Mouse (Mus musculus) stomach, postnatal 0 days (tissue): ENCODE measurements around the gene Zfp280d. TPM values are rescaled to one million over a fixed set of nuclear protein-coding genes. Genes with fewer than 3 reads are reported as not detected.
A peak's percentile ranks its signal among the peaks of the same experiment; 100 is the strongest.
"Not testable (repeated sequence)": the region's sequence is repeated elsewhere in the genome, so short reads cannot be mapped to it uniquely, and the experiment has no call there.

Source experiments
- ATAC-seq: fragments of 200-750 bp; cut with Nextera tagmentation; 2 replicates; pipeline ENCODE4 v1.8.0; 2017; ENCODE audit not compliant: low FRiP score, low TSS enrichment
- DNase-seq: peaks from one replicate; pipeline ENCODE4 v3.0.0-alpha.2; 2016; ENCODE audit warnings: low spot score
- H3K27ac ChIP-seq: fragments of 300-500 bp; sonication (generic); replicated peaks from 2 replicates; pipeline ENCODE4 v1.5.1; 2014; ENCODE audit warnings: mild to moderate bottlenecking, control low read depth
- H3K27me3 ChIP-seq: fragments of 300-500 bp; sonication (generic); 2 replicates; pipeline ENCODE4 v1.6.1; 2014; ENCODE audit warnings: low read length; ENCODE audit not compliant: control insufficient read depth, insufficient read depth
- H3K36me3 ChIP-seq: fragments of 300-500 bp; sonication (generic); 2 replicates; pipeline ENCODE4 v1.6.1; 2014; ENCODE audit warnings: low read length, mixed read lengths; ENCODE audit not compliant: control insufficient read depth, insufficient read depth
- H3K4me1 ChIP-seq: fragments of 300-500 bp; sonication (generic); replicated peaks from 2 replicates; pipeline ENCODE4 v1.6.1; 2014; ENCODE audit warnings: antibody characterized with exemption; ENCODE audit not compliant: control insufficient read depth, insufficient read depth
- H3K4me2 ChIP-seq: fragments of 300-500 bp; sonication (generic); replicated peaks from 2 replicates; pipeline ENCODE4 v1.6.1; 2014; ENCODE audit warnings: low read depth, mild to moderate bottlenecking, control low read depth, moderate library complexity
- H3K4me3 ChIP-seq: fragments of 300-500 bp; sonication (generic); 2 replicates; pipeline ENCODE4 v1.5.1; 2014; ENCODE audit warnings: low read depth, low read length, control low read depth
- H3K9ac ChIP-seq: fragments of 300-500 bp; sonication (generic); 2 replicates; pipeline ENCODE4 v1.6.1; 2014; ENCODE audit warnings: mild to moderate bottlenecking, low read length, control low read depth, mixed read lengths
- H3K9me3 ChIP-seq: fragments of 300-500 bp; sonication (generic); 2 replicates; pipeline ENCODE4 v1.6.1; 2016; ENCODE audit warnings: low read length; ENCODE audit not compliant: control insufficient read depth
- CTCF ChIP-seq: IDR thresholded peaks from 2 replicates; pipeline ENCODE4 v1.5.1; 2016; ENCODE audit warnings: antibody characterized with exemption, low read depth, mild to moderate bottlenecking, moderate library complexity
- EP300 ChIP-seq: optimal IDR thresholded peaks from 2 replicates; pipeline ENCODE3; 2016; ENCODE audit warnings: antibody characterized with exemption
- WGBS: fragments of 180-500 bp; shearing (Covaris S2); extraction: QIAGEN DNeasy Blood & Tissue Kit; methylation state at CpG from one replicate; pipeline ENCODE4 v1.1.7; 2014; 5-methylcytosine and 5-hydroxymethylcytosine counted together
- polyA plus RNA-seq: library from polyadenylated mRNA; unstranded; fragments of >200 nt; fragmentation: Nextera tagmentation; extraction: Ambion mirVana; gene quantifications from 2 replicates; pipeline ENCODE4 v1.2.1, GENCODE M21; 2015

Zfp280d gene
- polyA plus RNA-seq, 1 experiment from 2014 or later = 11.4 TPM

DNA sequence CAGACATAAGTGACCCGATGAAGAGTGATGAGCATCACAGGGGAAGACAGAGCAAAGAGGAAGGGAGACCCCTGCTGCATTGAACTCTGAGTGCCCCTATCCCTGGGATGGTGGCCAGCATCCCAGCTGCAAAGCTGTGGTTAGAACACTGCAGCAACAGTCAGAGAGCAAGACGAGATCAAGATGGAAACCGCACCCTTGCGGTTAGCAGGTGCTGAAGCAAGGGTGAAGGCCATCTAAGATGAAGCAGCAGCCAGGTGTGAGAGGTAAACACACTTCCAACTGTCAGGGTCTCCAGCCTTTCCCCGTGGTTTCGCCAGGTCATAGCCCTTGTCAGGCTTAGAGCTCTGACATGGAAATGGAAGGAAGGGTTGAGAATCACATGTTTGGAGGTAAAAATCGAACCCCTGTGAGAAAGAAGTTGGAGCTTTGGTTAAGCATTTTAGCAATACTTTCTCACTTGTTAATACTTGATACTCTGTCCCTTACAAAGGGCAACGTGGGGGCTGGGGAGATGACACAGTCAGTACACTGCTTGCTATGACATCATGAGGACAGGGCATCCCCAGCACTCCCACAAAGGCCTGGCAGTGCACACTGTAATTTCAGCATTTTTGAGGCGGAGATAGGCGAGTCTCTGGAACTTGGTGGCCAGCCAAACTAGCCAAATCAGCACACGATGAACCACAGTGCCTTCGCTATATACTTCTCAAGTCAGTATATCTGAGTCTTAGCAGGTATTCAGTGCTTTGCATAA, 115.8 kb downstream of the Zfp280d start:
- Histone ChIP-seq H3K9ac (no peak overlapping the region), H3K4me3 (no peak overlapping the region), H3K4me1 (no peaks in the 10 kb centered on the region), H3K9me3 (no peaks in the 10 kb centered on the region), H3K36me3 (no peaks in the 10 kb centered on the region), H3K27me3 (no peaks in the 10 kb centered on the region), H3K4me2 (no peak overlapping the region), H3K27ac (no peak overlapping the region)
- ATAC-seq (no peak), DNase-seq (no peak)
- TF ChIP-seq CTCF (no peak), EP300 (no peak)
- WGBS = 72% methylated on average over 12 of the region's 12 CpGs

DNA sequence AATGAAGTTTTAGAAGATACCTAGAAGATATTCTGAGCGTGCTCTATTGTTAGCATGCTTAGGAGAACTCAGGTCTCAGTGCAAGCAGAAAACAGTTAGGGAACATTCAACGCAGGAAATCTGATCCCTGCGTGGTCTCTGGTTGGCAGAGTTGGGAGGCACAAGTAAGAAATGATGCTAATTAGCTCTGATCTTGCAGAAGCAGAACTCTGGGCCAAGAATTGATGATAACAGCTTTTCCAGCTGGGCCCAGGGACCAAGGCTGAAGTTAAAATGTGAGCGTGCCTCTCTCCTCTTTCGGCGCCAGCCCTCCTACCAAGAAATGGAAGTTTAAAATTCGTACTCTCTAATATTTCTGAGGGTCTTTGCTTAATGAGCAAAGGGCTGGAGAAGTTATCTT, 118.0 kb downstream of the Zfp280d start:
- Histone ChIP-seq H3K9ac (no peak overlapping the region), H3K27ac (no peak overlapping the region), H3K4me3 (no peak overlapping the region), H3K4me2 (no peak overlapping the region), H3K4me1 (no peaks in the 10 kb centered on the region), H3K27me3 (no peaks in the 10 kb centered on the region), H3K9me3 (no peaks in the 10 kb centered on the region), H3K36me3 (no peaks in the 10 kb centered on the region)
- DNase-seq (no peak), ATAC-seq (no peak)
- TF ChIP-seq EP300 (no peak), CTCF (no peak)
- WGBS = 81% methylated on average over 7 of the region's 7 CpGs

DNA sequence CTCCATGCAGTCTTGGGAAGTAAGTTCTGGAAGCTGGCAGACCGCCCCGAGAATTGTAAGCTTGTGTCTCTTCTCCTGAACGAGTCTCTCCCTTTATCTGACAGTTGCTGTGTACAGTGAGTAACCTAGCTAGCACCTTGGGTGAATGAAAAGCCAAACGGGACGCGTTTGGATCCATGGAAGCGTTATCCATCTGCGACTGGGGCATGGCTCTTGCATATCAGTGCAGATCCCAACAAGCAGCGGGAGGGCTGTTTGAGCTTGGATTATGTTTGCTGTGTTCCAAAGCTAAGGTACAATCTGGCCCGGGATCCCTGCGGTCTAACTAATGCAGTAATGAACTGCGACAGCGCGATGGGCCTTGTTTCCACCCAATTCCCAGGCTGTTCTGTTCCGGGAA, 118.6 kb downstream of the Zfp280d start:
- DNase-seq = no peak
- 70% methylated on average over 15 of the region's 15 CpGs for WGBS

DNA sequence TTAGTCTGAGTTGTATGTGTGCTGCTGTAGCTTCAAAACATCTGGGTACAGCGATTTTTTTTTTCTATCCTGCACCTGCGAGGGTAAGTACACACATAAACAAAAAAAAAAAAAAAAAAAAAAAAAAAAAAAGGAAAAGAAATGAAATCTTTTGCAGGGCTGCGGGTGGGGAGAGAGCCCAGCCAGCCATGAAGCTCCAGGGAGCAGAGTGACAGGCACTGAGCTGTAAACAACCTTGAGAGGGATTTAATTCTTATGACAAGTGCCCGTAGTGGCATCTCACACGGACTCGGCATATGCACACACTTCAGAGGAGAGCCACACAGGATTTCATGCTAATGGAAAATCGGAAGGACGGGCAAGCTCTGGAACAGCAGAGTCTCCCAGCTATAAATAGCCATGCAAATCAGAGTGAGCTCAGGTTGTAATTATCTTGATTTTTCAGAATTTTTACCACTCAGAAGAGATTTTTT, 119.2 kb downstream of the Zfp280d start:
- WGBS = 61% methylated on average over 8 of the region's 8 CpGs

More for the DNA sequence above, 118.6 kb downstream of the Zfp280d start:
- Histone ChIP-seq H3K27me3 (no peaks in the 10 kb centered on the region), H3K36me3 (no peaks in the 10 kb centered on the region), H3K4me2 (no peak overlapping the region), H3K9me3 (no peaks in the 10 kb centered on the region), H3K4me1 (no peaks in the 10 kb centered on the region), H3K4me3 (no peak overlapping the region), H3K9ac (no peak overlapping the region), H3K27ac (no peak overlapping the region)
- no peak for ATAC-seq
- no peak for TF ChIP-seq CTCF
- no peak for TF ChIP-seq EP300

DNA sequence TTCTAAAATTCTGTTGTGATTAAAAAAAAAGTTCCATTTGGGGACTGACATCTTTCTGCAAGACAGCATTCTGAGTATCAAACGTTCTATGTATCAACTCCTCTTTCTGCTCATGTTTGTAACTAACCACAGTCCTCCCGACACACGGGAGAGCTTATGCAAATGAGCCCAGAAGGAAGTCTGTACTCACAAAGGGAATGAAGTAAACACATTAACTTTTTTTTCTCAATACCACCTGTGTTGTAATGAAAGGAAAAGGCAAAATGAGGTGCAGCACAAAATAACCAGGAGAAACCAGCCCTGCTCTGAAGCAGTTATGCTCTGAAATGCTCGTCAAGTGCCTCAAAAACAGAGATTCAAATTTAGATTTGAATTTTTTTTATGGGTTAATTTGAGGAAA, 125.5 kb downstream of the Zfp280d start:
- no peaks in the 10 kb centered on the region for H3K4me1 ChIP-seq
- TF ChIP-seq EP300 (no peak), CTCF (no peak)
- no peak overlapping the region for H3K27ac ChIP-seq
- DNase-seq (no peak), ATAC-seq (no peak)
- H3K9ac ChIP-seq = no peak overlapping the region
- no peaks in the 10 kb centered on the region for H3K27me3 ChIP-seq
- H3K4me2 ChIP-seq = no peak overlapping the region
- H3K4me3 ChIP-seq = no peak overlapping the region
- no peaks in the 10 kb centered on the region for H3K9me3 ChIP-seq
- H3K36me3 ChIP-seq = no peaks in the 10 kb centered on the region
- 36% methylated on average over 4 of the region's 4 CpGs for WGBS

More for the DNA sequence above, 119.2 kb downstream of the Zfp280d start:
- TF ChIP-seq CTCF (no peak), EP300 (no peak)
- Histone ChIP-seq H3K9ac (no peak overlapping the region), H3K4me1 (no peaks in the 10 kb centered on the region), H3K36me3 (no peaks in the 10 kb centered on the region), H3K27me3 (no peaks in the 10 kb centered on the region), H3K27ac (no peak overlapping the region), H3K4me2 (no peak overlapping the region), H3K4me3 (no peak overlapping the region), H3K9me3 (no peaks in the 10 kb centered on the region)
- no peak for DNase-seq
- ATAC-seq = no peak

DNA sequence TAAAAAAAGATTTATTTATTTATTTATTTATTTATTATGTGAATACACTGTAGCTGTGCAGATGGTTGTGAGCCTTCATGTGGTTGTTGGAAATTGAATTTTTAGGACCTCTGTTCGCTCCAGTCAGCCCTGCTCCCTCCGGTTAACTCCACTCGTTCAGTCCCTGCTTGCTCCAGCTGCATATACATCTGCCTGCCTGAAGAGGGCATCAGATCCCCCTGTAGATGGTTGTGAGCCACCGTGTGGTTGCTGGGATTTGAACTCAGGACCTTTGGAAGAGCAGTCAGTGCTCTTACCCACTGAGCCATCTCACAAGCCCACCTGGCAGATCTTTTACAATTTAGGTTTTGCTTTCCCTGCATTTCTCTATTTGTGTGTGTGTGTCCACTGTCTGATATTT, 127.1 kb downstream of the Zfp280d start:
- H3K9ac ChIP-seq, H3K27me3 ChIP-seq, H3K9me3 ChIP-seq, H3K4me2 ChIP-seq, H3K4me1 ChIP-seq, ATAC-seq, H3K4me3 ChIP-seq, H3K27ac ChIP-seq, H3K36me3 ChIP-seq, DNase-seq: not testable (repeated sequence)
- peak; percentile 32; the same call in 1 of the 2 replicates for TF ChIP-seq CTCF
- 70% methylated on average over 4 of the region's 4 CpGs for WGBS
